Mouse (Mus musculus) heart, adult 2 months (tissue): ENCODE measurements around the gene Sncb.

Experiments used
- CTCF ChIP-seq: fragments of 200-600 bp; IDR thresholded peaks from 2 replicates; pipeline ENCODE4 v1.8.1; 2022; ENCODE audit warnings: antibody characterized with exemption, mild to moderate bottlenecking, moderate library complexity
- POLR2A ChIP-seq: fragments of 200-500 bp; IDR thresholded peaks from 2 replicates; pipeline ENCODE4 v1.6.1; 2011; ENCODE audit warnings: mild to moderate bottlenecking, low read depth, low read length, control low read depth; ENCODE audit not compliant: insufficient read depth

- TF ChIP-seq CTCF, result no peak
- no peak for TF ChIP-seq POLR2A
These were observed 10.2 kb downstream of the Sncb start for GRCm38 (mm10) chr13:54756156-54756712.
